Mouse (Mus musculus) limb, embryonic 10.5 days (tissue): ENCODE data around the gene Ccdc17. TPM values are rescaled to one million over a fixed set of nuclear protein-coding genes. Genes with fewer than 3 reads are reported as not detected.

Experiments
- DNase-seq: peaks from one replicate; pipeline ENCODE4 v3.0.0-alpha.2; 2017; ENCODE audit warnings: low spot score
- H3K27ac ChIP-seq: fragments of 300-500 bp; sonication (generic); 2 replicates; pipeline ENCODE4 v1.5.1; 2016; ENCODE audit warnings: mild to moderate bottlenecking
- H3K27me3 ChIP-seq: fragments of 300-500 bp; sonication (generic); 2 replicates; pipeline ENCODE4 v1.6.1; 2016; ENCODE audit warnings: low read depth, mild to moderate bottlenecking; ENCODE audit not compliant: poor library complexity, severe bottlenecking
- H3K36me3 ChIP-seq: fragments of 300-500 bp; sonication (generic); 2 replicates; pipeline ENCODE4 v1.6.1; 2016; ENCODE audit warnings: mild to moderate bottlenecking, moderate library complexity
- H3K4me1 ChIP-seq: fragments of 300-500 bp; sonication (generic); 2 replicates; pipeline ENCODE4 v1.6.1; 2016
- H3K4me3 ChIP-seq: fragments of 300-500 bp; sonication (generic); 2 replicates; pipeline ENCODE4 v1.5.1; 2016; ENCODE audit warnings: mild to moderate bottlenecking, moderate library complexity
- H3K9me3 ChIP-seq: fragments of 300-500 bp; sonication (generic); replicated peaks from 2 replicates; pipeline ENCODE4 v1.6.1; 2016; ENCODE audit warnings: mild to moderate bottlenecking
- WGBS: fragments of 180-500 bp; shearing (Covaris S2); methylation state at CpG from one replicate; pipeline ENCODE4 v1.1.7; 2016; 5-methylcytosine and 5-hydroxymethylcytosine counted together
- polyA plus RNA-seq: library from polyadenylated mRNA; unstranded; fragments of >200 nt; fragmentation: Nextera tagmentation; extraction: Ambion mirVana; gene quantifications from 2 replicates; pipeline ENCODE4 v1.2.1, GENCODE M21; 2016

Ccdc17 gene
- 0.84 and 1.5 TPM in 2 replicates for polyA plus RNA-seq

GRCm38 (mm10) chr4:116596379-116596778 is at the start of gene Ccdc17:
Ccdc17 (plus strand) TSS chr4:116596654.
- Histone ChIP-seq H3K4me1 (peaks cover 30% of the 10 kb centered on the region), H3K27me3 (no peaks in the 10 kb centered on the region), H3K27ac (peak within 1 kb of the TSS; percentile 75), H3K9me3 (no peaks in the 10 kb centered on the region), H3K4me3 (peak within 1 kb of the TSS; percentile 67), H3K36me3 (peaks cover 58% of the 10 kb centered on the region)
- no peak for DNase-seq
- WGBS, result 29% methylated on average over 5 of the region's 5 CpGs

- WGBS, result 88% methylated on average over 1 of the region's 1 CpGs
- no peak overlapping the region for H3K4me3 ChIP-seq
- H3K36me3 ChIP-seq, result peaks cover 26% of the 10 kb centered on the region
- H3K27ac ChIP-seq, result no peak overlapping the region
- H3K27me3 ChIP-seq, result no peaks in the 10 kb centered on the region
- H3K9me3 ChIP-seq, result no peaks in the 10 kb centered on the region
- DNase-seq, result no peak
- H3K4me1 ChIP-seq, result no peaks in the 10 kb centered on the region
Observed at GRCm38 (mm10) chr4:116550432-116550831, 46.0 kb upstream of the Ccdc17 start.

GRCm38 (mm10) chr4:116553035-116553434 is 43.4 kb upstream of the Ccdc17 start:
- Histone ChIP-seq H3K4me1 (peaks cover 5% of the 10 kb centered on the region), H3K9me3 (no peaks in the 10 kb centered on the region), H3K36me3 (peaks cover 26% of the 10 kb centered on the region), H3K27ac (no peak overlapping the region), H3K27me3 (no peaks in the 10 kb centered on the region), H3K4me3 (no peak overlapping the region)
- 90% methylated on average over 3 of the region's 3 CpGs for WGBS
- no peak for DNase-seq

- Histone ChIP-seq H3K9me3 (no peaks in the 10 kb centered on the region), H3K27me3 (no peaks in the 10 kb centered on the region), H3K4me1 (peaks cover 17% of the 10 kb centered on the region), H3K4me3 (peak within 1 kb of the TSS; percentile 86), H3K27ac (peak within 1 kb of the TSS; percentile 95), H3K36me3 (peaks cover 32% of the 10 kb centered on the region)
- DNase-seq, result peak; percentile 86
- WGBS, result 4% methylated on average over 23 of the region's 23 CpGs
Observed at GRCm38 (mm10) chr4:116555413-116556300, 40.8 kb upstream of the Ccdc17 start, which contains the start of gene Tmem69. Tmem69 (minus strand) TSS chr4:116555936.

- WGBS, result under 1% methylated on average over 28 of the region's 28 CpGs
- no peaks in the 10 kb centered on the region for H3K9me3 ChIP-seq
- peak overlapping the region; percentile 95 for H3K27ac ChIP-seq
- peak; percentile 90 for DNase-seq
- peaks cover 36% of the 10 kb centered on the region for H3K36me3 ChIP-seq
- H3K27me3 ChIP-seq, result no peaks in the 10 kb centered on the region
- peak overlapping the region; percentile 86 for H3K4me3 ChIP-seq
- H3K4me1 ChIP-seq, result peaks cover 17% of the 10 kb centered on the region
Observed at GRCm38 (mm10) chr4:116556561-116557305, 39.7 kb upstream of the Ccdc17 start.

- no peaks in the 10 kb centered on the region for H3K9me3 ChIP-seq
- peaks cover 38% of the 10 kb centered on the region for H3K36me3 ChIP-seq
- H3K27me3 ChIP-seq, result no peaks in the 10 kb centered on the region
- H3K27ac ChIP-seq, result peak within 1 kb of the TSS; percentile 95
- under 1% methylated on average over 78 of the region's 78 CpGs for WGBS
- DNase-seq, result peak; percentile 99
- peaks cover 17% of the 10 kb centered on the region for H3K4me1 ChIP-seq
- peak within 1 kb of the TSS; percentile 86 for H3K4me3 ChIP-seq
Observed at GRCm38 (mm10) chr4:116557306-116558121, 38.9 kb upstream of the Ccdc17 start, which contains the start of gene Gpbp1l1. Gpbp1l1 (plus strand) TSS chr4:116557658.

GRCm38 (mm10) chr4:116558151-116558882 is 38.1 kb upstream of the Ccdc17 start:
- no peaks in the 10 kb centered on the region for H3K27me3 ChIP-seq
- peaks cover 17% of the 10 kb centered on the region for H3K4me1 ChIP-seq
- H3K36me3 ChIP-seq, result peaks cover 33% of the 10 kb centered on the region
- H3K4me3 ChIP-seq, result peak overlapping the region; percentile 86
- H3K27ac ChIP-seq, result peak overlapping the region; percentile 95
- 5% methylated on average over 15 of the region's 15 CpGs for WGBS
- peak; percentile 34 for DNase-seq
- H3K9me3 ChIP-seq, result no peaks in the 10 kb centered on the region

- peaks cover 30% of the 10 kb centered on the region for H3K4me1 ChIP-seq
- no peak overlapping the region for H3K4me3 ChIP-seq
- H3K27ac ChIP-seq, result no peak overlapping the region
- H3K36me3 ChIP-seq, result peaks cover 58% of the 10 kb centered on the region
- DNase-seq, result no peak
- H3K9me3 ChIP-seq, result no peaks in the 10 kb centered on the region
- H3K27me3 ChIP-seq, result no peaks in the 10 kb centered on the region
- 75% methylated on average over 8 of the region's 8 CpGs for WGBS
Observed at GRCm38 (mm10) chr4:116595793-116596192, 661 bp upstream of the Ccdc17 start.

- peak overlapping the region; percentile 67 for H3K4me3 ChIP-seq
- 1% methylated on average over 50 of the region's 50 CpGs for WGBS
- H3K36me3 ChIP-seq, result peaks cover 58% of the 10 kb centered on the region
- peak overlapping the region; percentile 75 for H3K27ac ChIP-seq
- H3K4me1 ChIP-seq, result peaks cover 30% of the 10 kb centered on the region
- H3K9me3 ChIP-seq, result no peaks in the 10 kb centered on the region
- H3K27me3 ChIP-seq, result no peaks in the 10 kb centered on the region
- DNase-seq, result peak; percentile 92
Observed at GRCm38 (mm10) chr4:116596978-116597881, 776 bp downstream of the Ccdc17 start.

- DNase-seq, result no peak
- H3K27ac ChIP-seq, result no peak overlapping the region
- H3K36me3 ChIP-seq, result peaks cover 100% of the 10 kb centered on the region
- no peaks in the 10 kb centered on the region for H3K9me3 ChIP-seq
- no peaks in the 10 kb centered on the region for H3K4me1 ChIP-seq
- no peak overlapping the region for H3K4me3 ChIP-seq
- no peaks in the 10 kb centered on the region for H3K27me3 ChIP-seq
- 90% methylated on average over 2 of the region's 2 CpGs for WGBS
Observed at GRCm38 (mm10) chr4:116612621-116613020, 16.2 kb downstream of the Ccdc17 start.

GRCm38 (mm10) chr4:116615237-116615636 is 18.8 kb downstream of the Ccdc17 start:
- Histone ChIP-seq H3K4me3 (no peak overlapping the region), H3K4me1 (no peaks in the 10 kb centered on the region), H3K27me3 (no peaks in the 10 kb centered on the region), H3K9me3 (no peaks in the 10 kb centered on the region), H3K27ac (no peak overlapping the region), H3K36me3 (peaks cover 100% of the 10 kb centered on the region)
- 94% methylated on average over 2 of the region's 2 CpGs for WGBS
- DNase-seq, result no peak
